In the genomic region with DNA sequence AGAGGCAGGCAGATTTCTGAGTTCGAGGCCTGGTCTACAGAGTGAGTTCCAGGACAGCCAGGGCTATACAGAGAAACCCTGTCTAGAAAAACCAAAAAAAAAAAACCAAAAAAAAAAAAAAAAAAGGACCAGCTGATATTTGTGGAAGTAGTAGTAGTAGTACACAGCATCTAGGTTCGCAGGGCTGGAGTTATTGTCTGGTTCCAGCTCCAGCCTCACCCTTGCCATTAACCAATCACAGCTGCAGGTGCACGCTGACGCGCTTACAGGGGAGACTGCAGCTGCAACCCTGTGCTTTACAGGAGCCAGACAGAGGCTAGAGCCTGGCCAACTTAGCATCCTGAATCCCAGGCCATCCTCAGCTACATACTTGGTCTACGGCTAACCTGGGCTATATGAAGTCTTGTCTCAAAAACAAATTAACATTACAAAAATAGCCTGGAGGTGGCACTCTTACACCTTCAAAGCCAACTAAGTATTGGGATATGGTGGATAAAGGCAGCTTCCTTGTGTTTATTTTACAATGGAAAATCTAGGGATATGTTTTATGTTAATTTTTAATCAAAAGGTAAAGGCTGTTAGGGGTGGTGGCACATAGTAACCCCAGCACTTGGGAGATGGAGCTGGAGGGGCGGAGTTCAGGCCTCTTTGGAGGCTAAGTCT, we compare ENCODE assay signal across 20 mouse cellular contexts. TPM values are rescaled to one million over a fixed set of nuclear protein-coding genes. Genes with fewer than 3 reads are reported as not detected.
DNase-seq lines count a peak whose midpoint lies in the region; ATAC-seq and TF ChIP-seq lines count a peak whose summit lies in the region.
"Had no signal": no experiment of that assay in that cellular context is flagged by ENCODE, and none has a peak within 500 bp of the region (broad histone marks: within the 10 kb centered on the region; RNA-seq: fewer than 3 reads in every experiment).

No protein-coding gene starts in this region.

- no peak overlapping the region for H3ac ChIP-seq in myocyte (ENCODE audit: control insufficient read depth, insufficient read length)

- peak; percentile 1 for DNase-seq in cerebellum, adult 9-11 months
- no peak for DNase-seq in cerebellum, adult 8-10 months
- no peak for DNase-seq in kidney, postnatal 0 days (ENCODE audit: low spot score)
- no peak for DNase-seq in kidney, adult 9 months
- peak; percentile 40 for DNase-seq in midbrain, embryonic 14.5 days
- no peak for DNase-seq in midbrain, embryonic 11.5 days (ENCODE audit: low spot score, missing footprints)
- no peak for DNase-seq in frontal cortex, postnatal 14 days (ENCODE audit: low spot score in 2 of 2)
- DNase-seq: adrenal gland, postnatal 10 days; cerebellum, adult 11 months; cerebellum, postnatal 36 days; heart, adult 18-20 months; liver; retina, postnatal 1 day; right cerebral cortex, postnatal 4 days had no signal

- TF ChIP-seq POLR2A in myocyte (IDR thresholded peaks at IDR 0.05; ENCODE audit: insufficient read length, low read depth): no peak

- H3K27me3 ChIP-seq in kidney, postnatal 0 days (ENCODE audit: insufficient read depth, low read length): no peaks in the 10 kb centered on the region
- H3K27me3 ChIP-seq in midbrain, embryonic 14.5 days (ENCODE audit: control insufficient read depth, insufficient read depth, low read length): no peaks in the 10 kb centered on the region
- no peaks in the 10 kb centered on the region for H3K27me3 ChIP-seq in midbrain, embryonic 11.5 days (ENCODE audit: control insufficient read depth, insufficient read depth, low read length)
- no peaks in the 10 kb centered on the region for H3K27me3 ChIP-seq in myocyte (ENCODE audit: control insufficient read depth, insufficient read depth, insufficient read length)
- H3K27me3 ChIP-seq: embryonic facial prominence, embryonic 15.5 days; heart, embryonic 15.5 days; lung, embryonic 15.5 days had no signal

- WGBS in kidney, postnatal 0 days: 95% methylated on average over 7 of the region's 7 CpGs
- WGBS in midbrain, embryonic 14.5 days: 95% methylated on average over 7 of the region's 7 CpGs
- 97% methylated on average over 7 of the region's 7 CpGs for WGBS in midbrain, embryonic 11.5 days

- peaks cover 7% of the 10 kb centered on the region; the same call in 1 of the 2 replicates for H3K4me1 ChIP-seq in kidney, postnatal 0 days (replicated peaks; ENCODE audit: insufficient read depth, low read length)
- H3K4me1 ChIP-seq in midbrain, embryonic 14.5 days (ENCODE audit: control insufficient read depth, insufficient read depth, low read length): peaks cover 8% of the 10 kb centered on the region
- H3K4me1 ChIP-seq in midbrain, embryonic 11.5 days (ENCODE audit: control insufficient read depth, insufficient read depth, low read length): peaks cover 11% of the 10 kb centered on the region

- no peak overlapping the region for H3K9ac ChIP-seq in kidney, postnatal 0 days (ENCODE audit: low read depth, low read length)
- no peak overlapping the region for H3K9ac ChIP-seq in midbrain, embryonic 14.5 days (replicated peaks; ENCODE audit: low read length)
- H3K9ac ChIP-seq in midbrain, embryonic 11.5 days (ENCODE audit: low read length): no peak overlapping the region
- H3K9ac ChIP-seq: embryonic facial prominence, embryonic 15.5 days; heart, embryonic 15.5 days; lung, embryonic 15.5 days had no signal

- no peaks in the 10 kb centered on the region for H3K9me3 ChIP-seq in kidney, postnatal 0 days (replicated peaks; ENCODE audit: low read length)
- no peaks in the 10 kb centered on the region for H3K9me3 ChIP-seq in midbrain, embryonic 14.5 days (ENCODE audit: control insufficient read depth, low read length)
- H3K9me3 ChIP-seq in midbrain, embryonic 11.5 days (ENCODE audit: control insufficient read depth, low read length): no peaks in the 10 kb centered on the region
- H3K9me3 ChIP-seq: embryonic facial prominence, embryonic 15.5 days; heart, embryonic 15.5 days; hindbrain, embryonic 10.5 days; lung, embryonic 15.5 days had no signal

- peaks cover 68% of the 10 kb centered on the region for H3K79me2 ChIP-seq in myocyte (ENCODE audit: control insufficient read depth, insufficient read depth)

- H3K4me2 ChIP-seq in kidney, postnatal 0 days (ENCODE audit: low read length): no peak overlapping the region
- no peak overlapping the region for H3K4me2 ChIP-seq in midbrain, embryonic 14.5 days (ENCODE audit: low read length)
- H3K4me2 ChIP-seq in midbrain, embryonic 11.5 days: no peak overlapping the region
- no peak overlapping the region for H3K4me2 ChIP-seq in myocyte (ENCODE audit: low read depth)
- H3K4me2 ChIP-seq: embryonic facial prominence, embryonic 15.5 days; heart, embryonic 15.5 days; lung, embryonic 15.5 days had no signal

- TF ChIP-seq CTCF in kidney, postnatal 0 days (IDR thresholded peaks at IDR 0.05; ENCODE audit: low read depth): peak; percentile 42; the same call in 1 of the 2 replicates

- no peak overlapping the region for H3K4me3 ChIP-seq in kidney, postnatal 0 days (replicated peaks; ENCODE audit: low read depth, low read length)
- H3K4me3 ChIP-seq in midbrain, embryonic 14.5 days (replicated peaks; ENCODE audit: low read depth, low read length): no peak overlapping the region
- no peak overlapping the region for H3K4me3 ChIP-seq in midbrain, embryonic 11.5 days (ENCODE audit: low read depth, low read length)
- H3K4me3 ChIP-seq in myocyte: no peak overlapping the region
- H3K4me3 ChIP-seq: embryonic facial prominence, embryonic 15.5 days; heart, embryonic 15.5 days; hindbrain, embryonic 10.5 days; lung, embryonic 15.5 days had no signal

- peaks cover 15% of the 10 kb centered on the region; the same call in 1 of the 2 replicates for H3K36me3 ChIP-seq in kidney, postnatal 0 days (ENCODE audit: insufficient read depth, low read length)
- H3K36me3 ChIP-seq in midbrain, embryonic 14.5 days (ENCODE audit: control insufficient read depth, insufficient read depth, low read length): peaks cover 47% of the 10 kb centered on the region
- H3K36me3 ChIP-seq in midbrain, embryonic 11.5 days (ENCODE audit: control insufficient read depth, insufficient read depth, low read length): peaks cover 8% of the 10 kb centered on the region; the same call in 1 of the 2 replicates
- peaks cover 42% of the 10 kb centered on the region for H3K36me3 ChIP-seq in myocyte (ENCODE audit: control insufficient read depth, insufficient read depth)

- ATAC-seq in kidney, postnatal 0 days (replicated peaks; ENCODE audit: low FRiP score, low read depth): no peak
- ATAC-seq in midbrain, embryonic 14.5 days (ENCODE audit: low FRiP score, low TSS enrichment): no peak
- ATAC-seq in midbrain, embryonic 11.5 days (ENCODE audit: low FRiP score): no peak
- ATAC-seq: midbrain, embryonic 16.5 days had no signal

- no peak overlapping the region for H3K27ac ChIP-seq in kidney, postnatal 0 days
- no peak overlapping the region for H3K27ac ChIP-seq in midbrain, embryonic 14.5 days (replicated peaks; ENCODE audit: low read depth, low read length)
- no peak overlapping the region for H3K27ac ChIP-seq in midbrain, embryonic 11.5 days (ENCODE audit: low read depth, low read length)
- H3K27ac ChIP-seq: embryonic facial prominence, embryonic 15.5 days; heart, embryonic 15.5 days; hindbrain, embryonic 10.5 days; lung, embryonic 15.5 days had no signal

TF ChIP-seq in myocyte, 11 proteins besides CTCF, POLR2A, EP300 and RAD21:
- TF ChIP-seq TCF12 (IDR thresholded peaks at IDR 0.05; ENCODE audit: insufficient read depth, poor library complexity, severe bottlenecking) (no peak), POLR2AphosphoS2 (IDR thresholded peaks at IDR 0.05; ENCODE audit: insufficient read length, low read depth) (peak; percentile 48)

RNA-seq across cellular contexts. Expression of gene Tmem97, which starts 6.0 kb away (rescaled TPM):
- polyA plus RNA-seq in kidney, postnatal 0 days (2015; fragmentation: Nextera tagmentation; extraction: Ambion mirVana): 61.0 and 65.8 TPM in 2 replicates
- 32.0 and 32.8 TPM in 2 replicates for polyA plus RNA-seq in midbrain, embryonic 14.5 days (2014; fragmentation: Nextera tagmentation; extraction: Ambion mirVana)
- polyA plus RNA-seq in midbrain, embryonic 11.5 days (2014; fragmentation: Nextera tagmentation; extraction: Ambion mirVana): 71.6 and 75.5 TPM in 2 replicates
- polyA plus RNA-seq in myocyte (2012; fragmentation: generic; extraction: Trizol): 125 TPM

RNA-seq across cellular contexts. Expression of gene Ift20, which starts 8.4 kb away (rescaled TPM):
- polyA plus RNA-seq in kidney, postnatal 0 days (2015; fragmentation: Nextera tagmentation; extraction: Ambion mirVana): 185 and 187 TPM in 2 replicates
- 133 and 135 TPM in 2 replicates for polyA plus RNA-seq in midbrain, embryonic 14.5 days (2014; fragmentation: Nextera tagmentation; extraction: Ambion mirVana)
- polyA plus RNA-seq in midbrain, embryonic 11.5 days (2014; fragmentation: Nextera tagmentation; extraction: Ambion mirVana): 109 and 110 TPM in 2 replicates
- 53.9 TPM for polyA plus RNA-seq in myocyte (2012; fragmentation: generic; extraction: Trizol)

RNA-seq across cellular contexts. Expression of gene Tnfaip1, which starts 8.4 kb away (rescaled TPM):
- 59.8 and 66.5 TPM in 2 replicates for polyA plus RNA-seq in kidney, postnatal 0 days (2015; fragmentation: Nextera tagmentation; extraction: Ambion mirVana)
- 51.7 and 58.4 TPM in 2 replicates for polyA plus RNA-seq in midbrain, embryonic 14.5 days (2014; fragmentation: Nextera tagmentation; extraction: Ambion mirVana)
- polyA plus RNA-seq in midbrain, embryonic 11.5 days (2014; fragmentation: Nextera tagmentation; extraction: Ambion mirVana): 76.7 and 83.1 TPM in 2 replicates
- polyA plus RNA-seq in myocyte (2012; fragmentation: generic; extraction: Trizol): 59.3 TPM

RNA-seq across cellular contexts. Expression of gene Poldip2, which starts 32.6 kb away (rescaled TPM):
- polyA plus RNA-seq in kidney, postnatal 0 days (2015; fragmentation: Nextera tagmentation; extraction: Ambion mirVana): 173 and 191 TPM in 2 replicates
- polyA plus RNA-seq in midbrain, embryonic 14.5 days (2014; fragmentation: Nextera tagmentation; extraction: Ambion mirVana): 165 and 171 TPM in 2 replicates
- polyA plus RNA-seq in midbrain, embryonic 11.5 days (2014; fragmentation: Nextera tagmentation; extraction: Ambion mirVana): 135 and 139 TPM in 2 replicates
- polyA plus RNA-seq in myocyte (2012; fragmentation: generic; extraction: Trizol): 103 TPM

RNA-seq across cellular contexts. Expression of gene Tmem199, which starts 32.6 kb away (rescaled TPM):
- 56.0 and 58.9 TPM in 2 replicates for polyA plus RNA-seq in kidney, postnatal 0 days (2015; fragmentation: Nextera tagmentation; extraction: Ambion mirVana)
- 104 and 108 TPM in 2 replicates for polyA plus RNA-seq in midbrain, embryonic 14.5 days (2014; fragmentation: Nextera tagmentation; extraction: Ambion mirVana)
- polyA plus RNA-seq in midbrain, embryonic 11.5 days (2014; fragmentation: Nextera tagmentation; extraction: Ambion mirVana): 82.4 and 91.3 TPM in 2 replicates
- 35.0 TPM for polyA plus RNA-seq in myocyte (2012; fragmentation: generic; extraction: Trizol)

Comparison
In these comparisons a context has a peak if more than half of its experiments do, and no peak if none do; other contexts are left out.
1. DNase-seq: peak in cerebellum, adult 9-11 months (single experiment) and midbrain, embryonic 14.5 days (single experiment); none in cerebellum, adult 8-10 months (single experiment), kidney, postnatal 0 days (single experiment), kidney, adult 9 months (single experiment), midbrain, embryonic 11.5 days (single experiment) and frontal cortex, postnatal 14 days (0 of 2).